Mouse (Mus musculus): ENCODE results near the gene Gm20831. TPM values are rescaled to one million over a fixed set of nuclear protein-coding genes. Genes with fewer than 3 reads are reported as not detected.
"Not testable (repeated sequence)": the region's sequence is repeated elsewhere in the genome, so short reads cannot be mapped to it uniquely, and the experiment has no call there.

Gm20831 gene
- not detected in 2 replicates for polyA plus RNA-seq (2016; fragmentation: Nextera tagmentation; extraction: Ambion mirVana)

- not testable (repeated sequence) for H3K4me2 ChIP-seq; H3K27me3 ChIP-seq; H3K36me3 ChIP-seq; H3K4me1 ChIP-seq (replicated peaks); ATAC-seq (ENCODE audit: insufficient number of reproducible peaks, insufficient read depth, low FRiP score, low TSS enrichment, low read depth); H3K9ac ChIP-seq (replicated peaks); H3K9me3 ChIP-seq; H3K4me3 ChIP-seq (replicated peaks); H3K27ac ChIP-seq
These were observed at the start of gene Gm20831, which contains the start of gene Gm20772 for GRCm38 (mm10) chrY:17874441-17874840. Gm20831 (plus strand) TSS chrY:17874741. Gm20772 (plus strand) TSS chrY:17874741.

- no CpG with 5 or more reads among the region's 3 CpGs for WGBS
- H3K27me3 ChIP-seq; H3K4me3 ChIP-seq (replicated peaks); ATAC-seq (ENCODE audit: insufficient number of reproducible peaks, insufficient read depth, low FRiP score, low TSS enrichment, low read depth); H3K4me2 ChIP-seq; H3K36me3 ChIP-seq; H3K9me3 ChIP-seq; H3K9ac ChIP-seq (replicated peaks); H3K4me1 ChIP-seq (replicated peaks); H3K27ac ChIP-seq: not testable (repeated sequence)
These were observed 28.4 kb upstream of the Gm20831 start, which contains the start of gene Gm21904 for GRCm38 (mm10) chrY:17846166-17846565. Gm21904 (minus strand) TSS chrY:17846266.

- H3K27me3 ChIP-seq; H3K36me3 ChIP-seq; H3K9me3 ChIP-seq; H3K4me3 ChIP-seq (replicated peaks); H3K4me1 ChIP-seq (replicated peaks); H3K4me2 ChIP-seq; H3K27ac ChIP-seq; H3K9ac ChIP-seq (replicated peaks); ATAC-seq (ENCODE audit: insufficient number of reproducible peaks, insufficient read depth, low FRiP score, low TSS enrichment, low read depth): not testable (repeated sequence)
- no CpG with 5 or more reads among the region's 1 CpGs for WGBS
These were observed 62.7 kb downstream of the Gm20831 start, which contains the start of gene Srsy for GRCm38 (mm10) chrY:17937230-17937629. Srsy (minus strand) TSS chrY:17937330.

Other genes with a start within 250 kb of the Gm20831 start
- not detected in 2 replicates for gene Gm21904, start 28.5 kb upstream of the Gm20831 start, polyA plus RNA-seq (2016; fragmentation: Nextera tagmentation; extraction: Ambion mirVana)
- not detected in 2 replicates for gene Gm20772, start within 50 bp of the Gm20831 start, polyA plus RNA-seq (2016; fragmentation: Nextera tagmentation; extraction: Ambion mirVana)
- not detected in 2 replicates for gene Srsy, start 62.6 kb downstream of the Gm20831 start, polyA plus RNA-seq (2016; fragmentation: Nextera tagmentation; extraction: Ambion mirVana)
- not detected in 2 replicates for gene Gm21764, start 187.1 kb downstream of the Gm20831 start, polyA plus RNA-seq (2016; fragmentation: Nextera tagmentation; extraction: Ambion mirVana)
- gene Ssty1, start 214.4 kb downstream of the Gm20831 start, polyA plus RNA-seq (2016; fragmentation: Nextera tagmentation; extraction: Ambion mirVana) = not detected in 2 replicates

Measured in limb, embryonic 12.5 days (tissue).